Mouse (Mus musculus) limb, embryonic 14.5 days (tissue): Measurements from ENCODE around the gene Pla1a. TPM values are rescaled to one million over a fixed set of nuclear protein-coding genes. Genes with fewer than 3 reads are reported as not detected.

Experiments used
- ATAC-seq: fragments of 200-750 bp; cut with Nextera tagmentation; 2 replicates; pipeline ENCODE4 v1.8.0; 2017; ENCODE audit warnings: low read depth, moderate number of reproducible peaks, moderate TSS enrichment; ENCODE audit not compliant: low FRiP score
- DNase-seq: peaks from one replicate; pipeline ENCODE4 v3.0.0-alpha.2; 2015; ENCODE audit warnings: low spot score
- H3K27ac ChIP-seq: fragments of 300-500 bp; sonication (generic); replicated peaks from 2 replicates; pipeline ENCODE4 v1.5.1; 2014; ENCODE audit warnings: low read depth, mild to moderate bottlenecking, low read length, moderate library complexity, mixed read lengths
- H3K27me3 ChIP-seq: fragments of 300-500 bp; sonication (generic); 2 replicates; pipeline ENCODE4 v1.6.1; 2014; ENCODE audit warnings: low read length, mixed read lengths; ENCODE audit not compliant: control insufficient read depth, insufficient read depth
- H3K36me3 ChIP-seq: fragments of 300-500 bp; sonication (generic); 2 replicates; pipeline ENCODE4 v1.6.1; 2014; ENCODE audit warnings: mild to moderate bottlenecking, low read length, moderate library complexity, mixed read lengths; ENCODE audit not compliant: control insufficient read depth, insufficient read depth
- H3K4me1 ChIP-seq: fragments of 300-500 bp; sonication (generic); 2 replicates; pipeline ENCODE4 v1.6.1; 2014; ENCODE audit warnings: antibody characterized with exemption, low read length, mixed read lengths; ENCODE audit not compliant: control insufficient read depth, insufficient read depth
- H3K4me2 ChIP-seq: fragments of 300-500 bp; sonication (generic); replicated peaks from 2 replicates; pipeline ENCODE4 v1.6.1; 2014; ENCODE audit warnings: low read depth, mild to moderate bottlenecking, low read length, moderate library complexity; ENCODE audit not compliant: severe bottlenecking
- H3K4me3 ChIP-seq: fragments of 300-500 bp; sonication (generic); replicated peaks from 2 replicates; pipeline ENCODE4 v1.5.1; 2014; ENCODE audit warnings: low read length
- H3K9ac ChIP-seq: fragments of 300-500 bp; sonication (generic); 2 replicates; pipeline ENCODE4 v1.6.1; 2014; ENCODE audit warnings: mild to moderate bottlenecking, low read depth, low read length, moderate library complexity; ENCODE audit not compliant: severe bottlenecking
- H3K9me3 ChIP-seq: fragments of 300-500 bp; sonication (generic); 2 replicates; pipeline ENCODE4 v1.6.1; 2016; ENCODE audit warnings: low read length; ENCODE audit not compliant: control insufficient read depth
- POLR2A ChIP-seq: fragments of 200-500 bp; IDR thresholded peaks from 2 replicates; pipeline ENCODE4 v1.8.0; 2012; ENCODE audit warnings: inconsistent platforms, mild to moderate bottlenecking, moderate library complexity, borderline replicate concordance; ENCODE audit not compliant: insufficient read depth, insufficient read length; ENCODE audit errors: extremely low read depth
- WGBS: fragments of 180-500 bp; shearing (Covaris S2); extraction: QIAGEN DNeasy Blood & Tissue Kit; methylation state at CpG from one replicate; pipeline ENCODE4 v1.1.7; 2014; 5-methylcytosine and 5-hydroxymethylcytosine counted together
- polyA plus RNA-seq, 2 experiments: library from polyadenylated mRNA; depleted of rRNA in 1 of 2; stranded (reverse) in 1 of 2; unstranded in 1 of 2; fragments of >200 nt; fragmentation: Nextera tagmentation in 1 of 2; extraction: Ambion mirVana in 1 of 2; gene quantifications; 2 replicates each; pipeline versions ENCODE4 v1.2.1 to v1.2.3; 2012 to 2014

Gene Pla1a
- polyA plus RNA-seq, 2 experiments: 0.36 to 0.85 TPM

DNA sequence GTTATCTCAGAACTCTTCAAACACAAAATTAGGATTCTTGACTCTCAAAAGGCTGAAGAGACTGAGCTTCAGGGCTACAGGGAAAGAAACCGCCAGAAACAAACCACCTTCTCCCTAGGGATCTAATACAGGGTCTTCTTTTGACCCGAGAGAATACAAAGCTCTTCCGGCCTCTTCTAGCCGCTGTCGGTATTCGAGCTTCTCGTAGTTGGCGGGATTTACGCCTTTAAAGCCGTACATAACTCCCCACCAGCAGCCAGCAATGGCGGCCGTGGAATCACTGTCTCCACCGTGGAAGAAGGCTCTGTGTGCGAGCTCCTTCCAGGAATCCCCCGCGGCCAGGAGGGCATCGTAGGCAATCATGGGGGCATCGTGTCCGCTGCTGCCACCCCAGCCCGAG is 12.6 kb upstream of the Pla1a start:
- WGBS: 96% methylated on average over 20 of the region's 20 CpGs
- Histone ChIP-seq H3K27ac (no peak overlapping the region), H3K4me1 (no peaks in the 10 kb centered on the region; the same call in 1 of the 2 replicates), H3K27me3 (no peaks in the 10 kb centered on the region), H3K36me3 (peaks cover 71% of the 10 kb centered on the region), H3K9ac (no peak overlapping the region), H3K4me3 (no peak overlapping the region), H3K9me3 (no peaks in the 10 kb centered on the region), H3K4me2 (no peak overlapping the region)
- ATAC-seq (no peak), DNase-seq (no peak)
- TF ChIP-seq POLR2A: no peak

DNA sequence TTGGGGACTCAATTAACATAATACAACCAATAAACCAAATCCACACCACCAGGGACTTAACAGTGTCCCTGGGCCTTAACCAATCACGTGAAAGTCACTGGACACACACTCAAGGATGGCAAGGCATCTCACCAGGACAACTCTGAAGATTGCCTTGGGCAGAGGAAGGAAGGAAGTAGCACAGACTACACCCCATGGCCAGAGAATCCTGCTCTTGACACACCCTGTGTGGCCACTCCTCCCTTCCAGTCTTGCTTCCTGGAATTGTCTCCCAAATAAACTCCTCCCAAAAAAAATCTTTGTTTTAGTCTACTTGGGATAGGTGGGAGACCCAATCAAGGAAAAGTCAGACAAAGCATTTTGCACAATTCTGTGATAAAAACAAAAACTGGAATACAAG is 12.1 kb upstream of the Pla1a start:
- DNase-seq (no peak), ATAC-seq (no peak)
- H3K4me2 ChIP-seq: no peak overlapping the region
- WGBS: 82% methylated on average over 1 of the region's 1 CpGs
- no peaks in the 10 kb centered on the region for H3K9me3 ChIP-seq
- H3K4me3 ChIP-seq: no peak overlapping the region
- no peaks in the 10 kb centered on the region for H3K27me3 ChIP-seq
- peaks cover 68% of the 10 kb centered on the region for H3K36me3 ChIP-seq
- H3K27ac ChIP-seq: no peak overlapping the region
- H3K9ac ChIP-seq: no peak overlapping the region
- no peak for TF ChIP-seq POLR2A
- H3K4me1 ChIP-seq: no peaks in the 10 kb centered on the region

DNA sequence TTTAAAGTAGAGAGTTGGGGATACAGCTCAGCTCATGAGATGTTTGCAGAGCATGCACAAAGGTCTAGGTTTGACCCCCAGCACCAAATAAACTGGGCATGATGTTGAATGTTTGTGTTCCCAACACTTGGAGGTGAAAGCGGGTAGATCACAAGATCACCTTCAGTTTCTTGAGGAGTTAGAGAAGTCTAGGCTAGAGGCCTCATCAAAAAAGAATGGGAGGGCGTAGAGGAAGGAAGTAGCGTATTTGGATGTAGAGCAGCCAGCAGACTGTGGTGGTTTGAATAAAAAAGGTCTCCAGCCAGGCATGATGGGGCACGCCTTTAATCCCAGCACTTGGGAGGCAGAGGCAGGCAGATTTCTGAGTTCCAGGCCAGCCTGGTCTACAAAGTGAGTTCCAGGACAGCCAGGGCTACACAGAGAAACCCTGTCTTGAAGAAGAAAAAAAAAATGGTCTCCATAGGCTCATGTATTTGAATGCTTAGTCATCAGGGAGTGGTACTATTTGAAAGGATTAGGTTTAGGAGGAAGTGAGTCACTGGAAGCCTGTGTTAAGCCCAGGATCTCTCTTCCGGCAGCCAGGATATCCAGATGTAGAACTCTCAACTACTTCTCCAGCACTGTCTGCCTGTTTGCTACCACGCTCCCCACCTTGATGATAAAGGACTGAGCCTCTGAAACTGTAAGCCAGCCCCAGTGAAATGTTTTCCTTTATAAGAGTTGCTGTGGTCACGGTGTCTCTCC is 10.9 kb upstream of the Pla1a start:
- no peak for ATAC-seq
- Histone ChIP-seq H3K36me3 (peaks cover 57% of the 10 kb centered on the region), H3K27me3 (no peaks in the 10 kb centered on the region), H3K4me3 (no peak overlapping the region), H3K4me2 (no peak overlapping the region), H3K9me3 (no peaks in the 10 kb centered on the region), H3K9ac (no peak overlapping the region), H3K27ac (no peak overlapping the region), H3K4me1 (no peaks in the 10 kb centered on the region)
- no peak for TF ChIP-seq POLR2A
- WGBS: 95% methylated on average over 7 of the region's 7 CpGs
- DNase-seq: no peak

DNA sequence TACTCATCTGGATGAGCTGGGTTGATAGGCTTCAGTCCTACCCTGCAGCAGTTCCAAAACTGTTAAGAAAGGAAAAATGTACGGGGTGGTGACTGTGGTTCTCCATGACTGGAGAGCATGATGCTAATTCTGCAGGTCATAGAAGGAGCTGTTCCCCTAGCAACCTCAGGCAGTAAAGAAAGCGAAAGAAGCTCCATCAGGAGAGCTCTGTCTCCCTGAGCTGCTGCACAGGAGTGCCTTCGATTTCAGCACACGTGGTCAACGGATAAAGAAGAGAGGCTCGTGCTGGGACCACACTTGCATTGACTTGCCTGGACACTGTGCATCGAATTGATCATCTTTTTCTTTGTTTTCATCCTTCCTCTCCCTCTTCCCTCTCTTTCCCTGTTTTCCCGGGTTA is 9.3 kb upstream of the Pla1a start:
- ATAC-seq (no peak), DNase-seq (no peak)
- Histone ChIP-seq H3K4me3 (no peak overlapping the region), H3K4me2 (no peak overlapping the region), H3K9ac (no peak overlapping the region), H3K36me3 (peaks cover 41% of the 10 kb centered on the region), H3K4me1 (no peaks in the 10 kb centered on the region), H3K27ac (no peak overlapping the region), H3K27me3 (no peaks in the 10 kb centered on the region), H3K9me3 (no peaks in the 10 kb centered on the region)
- no peak for TF ChIP-seq POLR2A
- 79% methylated on average over 8 of the region's 8 CpGs for WGBS

DNA sequence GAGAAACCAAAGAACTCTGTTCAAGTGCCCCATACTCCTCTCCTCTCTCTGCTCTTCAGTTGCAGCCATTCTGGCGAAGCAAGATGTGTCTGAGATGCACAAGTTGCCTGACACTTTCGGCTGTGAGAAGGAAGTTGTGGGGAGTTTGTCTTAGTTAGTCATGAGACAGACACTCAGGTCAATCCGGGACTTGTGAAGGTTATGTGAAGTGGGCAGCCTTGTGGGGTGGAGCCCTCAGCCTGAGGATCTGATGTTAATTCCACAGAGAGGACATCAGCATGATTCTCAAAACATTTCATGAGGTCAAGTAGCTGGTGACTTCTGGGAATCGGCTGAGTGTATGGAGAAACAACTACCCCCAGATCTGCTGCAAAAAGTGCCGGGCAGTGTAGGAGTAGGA is 8.7 kb upstream of the Pla1a start:
- no peak overlapping the region for H3K4me2 ChIP-seq

DNA sequence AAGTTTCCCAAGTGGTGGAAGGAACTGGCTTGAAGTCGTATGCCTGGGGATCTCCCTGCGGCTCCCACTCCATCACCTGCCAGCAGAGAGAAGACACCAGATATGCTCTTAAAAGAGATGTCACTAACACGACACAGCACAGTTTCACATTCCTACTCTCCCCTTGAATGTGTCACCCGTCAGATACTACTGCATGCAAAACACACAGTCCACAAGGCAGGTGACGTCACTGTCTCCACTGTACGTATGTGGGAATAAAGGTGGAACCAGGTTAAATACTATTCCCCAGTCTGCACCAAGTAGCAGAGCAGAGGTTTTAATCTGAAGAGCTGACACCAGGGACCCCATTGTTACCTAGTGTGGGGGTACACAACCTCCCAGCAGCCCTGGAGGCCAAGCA is 7.5 kb upstream of the Pla1a start:
- Histone ChIP-seq H3K9ac (no peak overlapping the region), H3K36me3 (peaks cover 23% of the 10 kb centered on the region), H3K4me2 (no peak overlapping the region), H3K4me1 (no peaks in the 10 kb centered on the region), H3K9me3 (no peaks in the 10 kb centered on the region), H3K27me3 (no peaks in the 10 kb centered on the region), H3K4me3 (no peak overlapping the region), H3K27ac (no peak overlapping the region)
- TF ChIP-seq POLR2A: no peak
- ATAC-seq (no peak), DNase-seq (no peak)
- 76% methylated on average over 6 of the region's 6 CpGs for WGBS

More for the DNA sequence above, 8.7 kb upstream of the Pla1a start:
- peaks cover 35% of the 10 kb centered on the region for H3K36me3 ChIP-seq
- no peak overlapping the region for H3K9ac ChIP-seq
- H3K27ac ChIP-seq: no peak overlapping the region
- 92% methylated on average over 5 of the region's 5 CpGs for WGBS
- DNase-seq: no peak
- ATAC-seq: no peak
- no peaks in the 10 kb centered on the region for H3K27me3 ChIP-seq
- H3K4me3 ChIP-seq: no peak overlapping the region
- no peaks in the 10 kb centered on the region for H3K9me3 ChIP-seq
- no peaks in the 10 kb centered on the region for H3K4me1 ChIP-seq
- no peak for TF ChIP-seq POLR2A
